Mouse (Mus musculus) cortical plate, adult 2 months (tissue): ENCODE data around the gene Padi4. TPM values are rescaled to one million over a fixed set of nuclear protein-coding genes. Genes with fewer than 3 reads are reported as not detected.

ENCODE experiments used
- H3K27ac ChIP-seq: fragments of 200-500 bp; 2 replicates; pipeline ENCODE4 v1.5.1; 2012; ENCODE audit warnings: low read length, control low read depth, inconsistent platforms; ENCODE audit not compliant: insufficient read depth
- H3K4me1 ChIP-seq: fragments of 200-500 bp; 2 replicates; pipeline ENCODE4 v1.6.1; 2011; ENCODE audit warnings: low read length; ENCODE audit not compliant: control insufficient read depth, insufficient read depth
- H3K4me3 ChIP-seq: fragments of 200-500 bp; 2 replicates; pipeline ENCODE4 v1.5.1; 2011; ENCODE audit warnings: mild to moderate bottlenecking, low read length, control low read depth; ENCODE audit not compliant: insufficient read depth
- CTCF ChIP-seq: fragments of 200-500 bp; IDR thresholded peaks from 2 replicates; pipeline ENCODE4 v1.5.1; 2011; ENCODE audit warnings: mild to moderate bottlenecking, control low read depth, low read length; ENCODE audit not compliant: insufficient read depth; ENCODE audit errors: extremely low read depth
- POLR2A ChIP-seq: fragments of 200-500 bp; IDR thresholded peaks from 2 replicates; pipeline ENCODE4 v1.6.1; 2011; ENCODE audit warnings: mild to moderate bottlenecking, low read length, control low read depth; ENCODE audit not compliant: insufficient read depth; ENCODE audit errors: extremely low read depth
- polyA plus RNA-seq: library from polyadenylated mRNA; depleted of rRNA; stranded (reverse); fragments of >200 nt; gene quantifications from 2 replicates; pipeline ENCODE4 v1.2.3, GENCODE M21; 2012

Padi4 gene
- polyA plus RNA-seq, 1 experiment, result 0.31 TPM

DNA sequence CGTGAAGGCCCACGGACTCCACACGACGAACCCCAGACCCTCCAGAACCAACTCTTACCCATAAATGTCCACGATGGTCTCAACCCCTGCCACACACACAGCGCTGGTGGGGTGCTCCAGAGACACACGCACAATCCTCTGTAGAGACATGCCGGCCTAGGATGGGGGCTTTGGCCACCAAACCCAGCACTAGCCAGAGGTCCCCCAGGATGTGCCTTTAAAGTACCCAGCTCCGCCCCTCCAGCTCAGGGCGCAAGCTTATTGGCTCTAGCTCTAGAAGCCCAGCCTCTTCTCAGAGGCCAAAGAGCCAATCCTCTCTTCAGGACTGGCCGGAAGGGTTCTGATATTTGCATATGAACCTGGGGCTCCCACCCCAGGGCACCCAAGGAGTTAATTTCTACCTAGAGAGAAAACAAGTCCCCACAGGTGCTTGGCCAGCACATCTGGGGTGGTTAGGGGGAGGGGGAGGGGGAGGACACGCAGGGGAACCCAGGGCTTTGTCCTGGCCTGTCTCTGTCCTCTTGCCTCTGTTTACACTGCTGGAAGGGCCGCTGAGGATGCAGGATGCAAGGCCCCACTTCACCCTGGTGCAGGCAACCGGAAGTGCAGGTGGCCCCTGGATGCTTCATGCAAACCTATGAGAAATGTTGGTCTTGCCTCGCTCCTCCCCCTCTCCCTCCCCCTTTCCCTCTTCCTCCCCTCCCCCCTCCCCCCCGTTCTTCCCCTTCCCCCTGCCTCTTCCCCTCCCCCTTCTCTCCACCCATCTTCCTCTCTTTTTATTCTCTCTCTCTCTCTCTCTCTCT lies 36.6 kb upstream of the Padi4 start, which contains the start of gene Padi3:
Gene Padi3 (minus strand): TSS at position 191 of the 803 bp plus-strand sequence.
- no peaks in the 10 kb centered on the region for H3K4me1 ChIP-seq
- TF ChIP-seq POLR2A (no peak), CTCF (no peak)
- H3K4me3 ChIP-seq, result no peak within 1 kb of the TSS
- no peak within 1 kb of the TSS for H3K27ac ChIP-seq

DNA sequence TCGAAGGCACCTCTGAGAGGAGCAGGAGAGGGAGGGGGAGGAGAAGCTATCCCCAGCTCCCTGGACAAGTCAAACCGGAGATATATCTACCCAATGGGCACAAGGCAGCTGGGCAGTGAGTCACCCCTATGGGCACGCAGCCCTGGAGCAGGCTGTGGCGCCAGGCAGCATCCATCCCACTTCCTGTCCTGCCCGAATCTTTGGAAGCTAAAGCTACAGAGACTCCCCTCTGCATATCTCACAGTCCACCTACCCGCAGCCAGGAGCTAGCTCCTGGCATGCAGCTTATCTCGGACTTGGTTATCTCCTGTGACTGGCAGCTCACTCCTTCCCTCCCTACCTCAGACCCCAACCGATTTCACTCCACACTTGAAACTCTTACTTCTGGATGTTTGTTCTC lies 35.1 kb upstream of the Padi4 start:
- Histone ChIP-seq H3K4me1 (no peaks in the 10 kb centered on the region), H3K27ac (no peak overlapping the region), H3K4me3 (no peak overlapping the region)
- no peak for TF ChIP-seq CTCF
- no peak for TF ChIP-seq POLR2A

- no peak overlapping the region for H3K4me3 ChIP-seq
These were observed 30.6 kb upstream of the Padi4 start for GRCm38 (mm10) chr4:140804601-140805000.

GRCm38 (mm10) chr4:140801364-140801763 lies 27.3 kb upstream of the Padi4 start:
- H3K4me3 ChIP-seq, result no peak overlapping the region
- TF ChIP-seq CTCF (no peak), POLR2A (no peak)
- H3K27ac ChIP-seq, result no peak overlapping the region
- no peaks in the 10 kb centered on the region for H3K4me1 ChIP-seq

More at GRCm38 (mm10) chr4:140804601-140805000, 30.6 kb upstream of the Padi4 start:
- no peaks in the 10 kb centered on the region for H3K4me1 ChIP-seq
- no peak for TF ChIP-seq CTCF
- no peak for TF ChIP-seq POLR2A
- no peak overlapping the region for H3K27ac ChIP-seq

DNA sequence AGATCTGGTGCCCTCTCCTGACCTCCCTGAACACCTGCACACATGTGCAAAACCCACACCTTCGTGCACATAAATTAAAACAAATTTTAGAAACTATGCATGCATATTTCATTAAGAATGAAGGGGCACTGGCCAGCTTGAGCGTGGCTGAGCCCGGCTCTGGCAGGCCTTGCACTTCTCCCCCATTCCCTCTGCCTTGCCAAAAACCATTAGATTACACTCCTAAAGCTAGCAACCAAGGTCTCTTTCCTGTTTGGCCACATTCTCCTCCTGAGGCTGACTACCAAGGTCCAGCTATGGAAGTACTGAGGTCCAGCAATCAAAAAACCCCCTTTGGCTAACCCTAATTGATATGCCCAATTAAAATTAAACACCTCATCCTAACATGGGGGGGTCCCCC lies 22.8 kb upstream of the Padi4 start:
- Histone ChIP-seq H3K27ac (no peak overlapping the region), H3K4me3 (no peak overlapping the region), H3K4me1 (no peaks in the 10 kb centered on the region)
- TF ChIP-seq CTCF (no peak), POLR2A (no peak)

GRCm38 (mm10) chr4:140794678-140795077 lies 20.6 kb upstream of the Padi4 start:
- no peak overlapping the region for H3K4me3 ChIP-seq
- H3K4me1 ChIP-seq, result no peaks in the 10 kb centered on the region
- H3K27ac ChIP-seq, result no peak overlapping the region
- TF ChIP-seq CTCF (no peak), POLR2A (no peak)

GRCm38 (mm10) chr4:140793795-140794194 lies 19.8 kb upstream of the Padi4 start:
- Histone ChIP-seq H3K4me3 (no peak overlapping the region), H3K4me1 (no peaks in the 10 kb centered on the region), H3K27ac (no peak overlapping the region)
- TF ChIP-seq CTCF (0 out of 2 replicates have a peak, but pooled peaks have one; percentile 7), POLR2A (no peak)

- no peak overlapping the region for H3K27ac ChIP-seq
- TF ChIP-seq CTCF, result no peak
- no peak for TF ChIP-seq POLR2A
- H3K4me3 ChIP-seq, result no peak overlapping the region
- H3K4me1 ChIP-seq, result no peaks in the 10 kb centered on the region
These were observed 18.5 kb upstream of the Padi4 start for GRCm38 (mm10) chr4:140792584-140792983.

- no peaks in the 10 kb centered on the region for H3K4me1 ChIP-seq
- H3K4me3 ChIP-seq, result no peak overlapping the region
- TF ChIP-seq POLR2A (no peak), CTCF (no peak)
- H3K27ac ChIP-seq, result no peak overlapping the region
These were observed 17.0 kb upstream of the Padi4 start for GRCm38 (mm10) chr4:140791071-140791470.

- Histone ChIP-seq H3K27ac (no peak overlapping the region), H3K4me1 (no peaks in the 10 kb centered on the region), H3K4me3 (no peak overlapping the region)
- no peak for TF ChIP-seq CTCF
- TF ChIP-seq POLR2A, result no peak
These were observed 15.9 kb upstream of the Padi4 start for GRCm38 (mm10) chr4:140789983-140790382.
